Mouse (Mus musculus) 3134 (cell line): ENCODE results near the gene Dbndd2.

Experiments used
- DNase-seq: peaks from one replicate; pipeline ENCODE4 v3.0.0-alpha.2; 2011; ENCODE audit warnings: low spot score; ENCODE audit not compliant: insufficient read length; ENCODE audit errors: extremely low read depth

Dbndd2 gene

DNA sequence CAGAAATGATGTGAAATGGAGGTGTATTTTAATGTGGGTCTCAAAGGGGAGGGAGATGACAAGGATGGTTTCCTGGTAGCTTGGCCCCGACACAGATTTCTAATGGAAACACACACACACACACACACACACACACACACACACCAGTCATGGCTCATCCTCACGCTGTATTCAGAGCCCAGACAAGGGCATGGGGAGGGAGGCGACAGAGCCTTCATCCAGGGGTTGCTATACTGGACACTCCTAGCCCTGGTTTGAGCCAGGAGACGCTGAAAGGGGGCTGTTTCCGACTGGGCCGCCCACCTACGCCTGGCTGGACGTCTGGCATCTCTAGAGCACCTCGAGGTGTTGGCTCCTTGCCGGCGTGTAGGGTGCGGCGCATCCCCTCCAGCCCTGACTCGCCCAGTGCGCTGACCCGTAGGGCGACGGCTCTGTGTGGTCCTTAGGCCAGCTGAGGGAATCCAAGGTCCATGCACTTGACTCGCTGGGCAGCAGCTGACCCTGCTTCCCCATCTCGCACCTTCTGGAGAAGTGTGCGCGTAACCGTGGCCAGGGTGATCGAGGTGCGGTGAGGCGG, at the start of gene Dbndd2:
Gene Dbndd2, plus strand, starts transcription at position 426 of the 577 bp plus-strand sequence.
- DNase-seq: peak; percentile 84

DNA sequence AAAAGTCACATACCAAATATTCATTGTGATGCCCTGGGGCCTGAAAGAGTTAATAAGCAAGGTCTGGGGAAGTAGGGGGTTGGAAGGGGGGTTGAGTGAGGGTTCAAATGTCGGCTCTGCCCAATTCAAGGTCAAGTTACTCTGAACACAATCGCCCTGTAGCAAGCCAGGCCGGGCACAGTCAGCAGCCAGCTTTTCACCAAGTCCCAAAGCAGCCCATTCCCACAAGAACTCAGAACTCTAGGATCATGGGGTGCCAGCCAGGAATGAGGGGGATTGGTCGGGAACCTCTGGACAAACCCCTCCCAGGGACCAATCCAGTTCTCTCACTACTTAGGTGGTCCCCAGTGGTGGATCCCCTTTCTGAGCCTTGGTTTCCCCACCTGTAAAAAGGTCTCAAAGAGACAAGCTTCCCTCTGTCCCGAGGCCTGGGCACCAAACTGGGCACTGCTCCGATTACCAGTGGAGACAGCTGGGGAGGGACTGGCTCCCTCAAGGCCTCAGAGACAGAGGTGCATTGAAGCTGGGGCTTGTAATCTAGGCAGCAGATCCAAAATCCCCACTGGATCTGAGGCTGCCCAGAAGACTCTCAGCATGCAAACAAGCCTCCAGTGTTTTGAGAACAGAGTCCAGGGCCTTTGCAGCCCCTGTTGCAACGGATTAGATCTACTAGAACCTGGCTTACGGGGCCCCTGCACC, 49.5 kb upstream of the Dbndd2 start:
- no peak for DNase-seq

- peak; percentile 47 for DNase-seq
Observed at GRCm38 (mm10) chr2:164436961-164437360, 48.9 kb upstream of the Dbndd2 start.

- no peak for DNase-seq
Observed at GRCm38 (mm10) chr2:164437710-164438109, 48.2 kb upstream of the Dbndd2 start.

DNA sequence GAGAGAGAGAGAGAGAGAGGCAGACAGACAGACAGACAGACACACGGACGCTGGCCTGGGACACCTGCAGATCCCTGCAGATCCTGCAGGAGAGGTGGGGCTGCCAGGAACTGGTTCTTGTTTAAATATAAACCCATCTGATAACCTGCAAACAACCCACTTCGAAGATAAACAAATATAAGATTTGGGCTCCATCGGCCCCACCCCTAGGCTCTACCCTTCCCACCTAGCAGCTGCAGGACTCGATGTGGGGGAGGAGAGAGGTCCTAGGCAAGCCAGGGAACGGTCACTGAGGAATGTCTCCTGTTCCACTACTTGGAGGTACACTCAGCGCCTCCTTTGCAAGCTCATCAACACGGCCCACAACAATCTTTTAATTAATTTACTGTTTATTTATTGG, 47.6 kb upstream of the Dbndd2 start:
- DNase-seq: no peak

- DNase-seq: peak; percentile 68
Observed at GRCm38 (mm10) chr2:164439001-164439421, 46.9 kb upstream of the Dbndd2 start.

- no peak for DNase-seq
Observed at GRCm38 (mm10) chr2:164440314-164440713, 45.6 kb upstream of the Dbndd2 start.

GRCm38 (mm10) chr2:164441155-164441554, 44.8 kb upstream of the Dbndd2 start:
- DNase-seq: peak; percentile 83

DNA sequence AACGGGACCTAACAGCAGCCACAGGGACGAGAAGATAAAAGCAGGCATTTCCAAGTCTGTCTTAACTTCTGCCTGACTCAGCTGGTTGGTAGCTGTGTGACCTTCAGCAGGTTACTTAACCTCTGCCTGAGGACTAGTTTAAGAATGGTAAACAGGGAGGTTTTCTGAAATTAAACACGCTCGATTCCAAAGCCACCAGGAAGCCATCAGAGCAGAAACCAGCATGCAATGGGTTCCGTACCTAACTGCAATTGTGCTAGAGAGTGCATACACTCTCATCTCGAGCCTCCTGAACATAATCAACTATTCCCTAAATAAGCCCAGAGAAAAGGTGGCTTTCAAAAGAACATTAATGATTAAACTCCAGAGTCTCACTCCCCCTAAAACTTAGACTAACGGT, 44.2 kb upstream of the Dbndd2 start:
- DNase-seq: no peak

DNA sequence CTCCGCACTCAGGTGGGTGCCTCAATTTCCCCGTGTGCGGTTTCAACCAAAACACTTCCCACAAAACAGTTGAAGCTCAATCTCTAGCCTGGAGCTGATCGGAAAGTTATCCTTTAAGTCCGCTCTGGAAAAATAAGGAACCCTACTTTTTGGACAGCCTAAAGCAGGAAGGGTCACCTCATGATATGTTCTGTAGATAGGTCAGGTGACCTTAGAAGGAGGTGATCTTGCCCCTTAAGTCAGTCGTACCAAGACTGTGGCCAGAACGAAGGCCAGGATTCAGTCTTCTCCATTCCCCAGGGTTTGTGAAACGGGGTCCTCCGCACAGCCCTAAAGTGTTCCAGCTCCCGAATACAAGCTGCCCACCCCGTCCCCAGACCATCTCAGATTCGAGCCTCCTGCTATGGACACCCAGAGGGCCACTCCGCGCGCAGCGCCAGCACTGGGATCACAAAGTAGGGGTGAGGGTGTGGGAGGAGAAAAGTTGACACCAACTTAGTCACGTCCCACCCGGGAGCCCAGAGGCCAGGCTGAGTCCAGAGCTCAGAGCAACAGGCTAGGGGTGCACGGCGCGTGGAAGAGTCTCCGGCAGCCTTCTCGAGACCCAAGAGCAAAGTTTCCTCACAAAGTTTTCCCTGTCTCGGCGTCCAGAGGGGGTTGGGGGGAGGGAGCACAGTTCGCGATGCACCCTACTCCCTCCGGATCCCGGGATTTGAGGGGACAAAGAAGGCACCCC, 43.4 kb upstream of the Dbndd2 start:
- no peak for DNase-seq

GRCm38 (mm10) chr2:164443051-164443437, 42.9 kb upstream of the Dbndd2 start:
- DNase-seq: peak; percentile 96

DNA sequence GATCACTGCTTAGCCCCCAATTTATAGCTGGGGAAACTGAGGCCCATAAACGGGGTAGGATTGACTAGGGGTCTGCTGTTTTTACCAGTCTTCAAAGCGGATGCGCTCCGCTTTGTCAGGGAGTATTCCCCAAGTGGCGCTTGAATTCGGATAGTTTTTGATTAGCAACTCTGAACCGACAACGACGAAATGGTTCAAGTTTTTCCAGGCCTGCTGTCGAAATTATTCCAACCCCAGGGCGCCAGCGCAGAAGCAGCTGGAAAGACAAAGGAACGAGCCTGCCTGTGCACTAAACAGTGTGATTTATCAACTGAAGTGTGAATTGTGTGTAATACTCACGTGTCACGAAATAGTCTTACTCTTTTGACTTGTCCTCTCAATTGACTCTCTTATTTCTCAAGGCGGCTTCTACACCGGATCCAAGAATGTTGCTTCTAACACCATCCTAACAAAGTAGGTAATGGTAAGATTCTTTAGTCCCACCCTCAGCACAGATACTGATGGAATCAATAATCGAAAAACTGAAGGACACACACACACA, 42.4 kb upstream of the Dbndd2 start, which contains the start of gene Sdc4:
Gene Sdc4, minus strand, starts transcription at position 428 of the 541 bp plus-strand sequence.
- DNase-seq: no peak

- no peak for DNase-seq
Observed at GRCm38 (mm10) chr2:164444701-164445100, 41.2 kb upstream of the Dbndd2 start.

DNA sequence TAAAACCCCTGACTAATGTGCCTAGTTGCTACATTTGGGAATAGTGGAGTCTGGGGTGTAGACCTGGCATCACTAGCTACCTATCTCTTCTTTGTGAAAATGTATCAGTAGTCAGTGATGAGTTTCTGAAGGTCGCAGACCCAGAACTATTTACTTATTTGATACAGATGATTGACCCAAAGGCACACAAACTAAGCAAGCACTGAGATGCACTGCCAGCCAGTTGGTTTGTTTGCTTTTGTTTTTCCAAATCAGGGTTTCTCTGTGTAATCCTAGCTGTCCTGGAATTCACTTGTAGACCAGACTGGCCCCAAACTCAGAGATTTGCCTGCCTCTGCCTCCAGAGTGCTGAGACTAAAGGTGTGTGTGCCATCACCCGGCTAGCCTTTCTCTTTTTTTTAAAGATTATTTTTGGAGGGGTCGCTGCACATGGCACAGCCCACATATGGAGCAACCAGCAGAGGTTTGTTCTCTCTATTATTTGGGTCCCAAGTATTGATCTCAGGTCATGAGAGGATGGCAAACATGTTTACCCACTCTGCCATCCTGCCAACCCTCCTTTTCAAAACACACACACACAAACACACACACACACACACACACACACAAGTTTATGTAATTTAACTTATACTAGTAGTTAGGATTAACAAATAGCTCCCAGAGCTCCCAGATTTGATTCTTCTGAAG, 40.4 kb upstream of the Dbndd2 start:
- DNase-seq: no peak

GRCm38 (mm10) chr2:164446086-164446469, 39.8 kb upstream of the Dbndd2 start:
- no peak for DNase-seq

DNA sequence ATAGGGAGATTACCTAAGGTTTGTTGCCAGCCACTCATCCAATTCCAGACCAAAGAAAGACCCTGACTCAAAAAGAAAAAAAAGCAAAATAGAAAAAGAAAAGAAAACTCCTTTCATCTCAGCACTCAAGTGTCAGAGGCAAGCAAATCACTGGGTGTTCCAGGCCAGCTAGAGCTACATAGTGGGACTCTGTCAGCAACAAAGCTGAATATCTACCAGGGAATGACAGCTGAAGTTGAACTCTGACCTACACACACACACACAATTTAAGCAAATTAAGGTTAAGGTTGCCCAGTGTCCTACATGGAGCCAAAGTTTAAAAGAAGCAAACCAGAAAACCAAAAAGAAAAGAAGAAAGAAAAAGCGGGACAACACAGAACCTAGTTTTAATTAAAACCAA, 37.8 kb upstream of the Dbndd2 start:
- DNase-seq: no peak

- no peak for DNase-seq
Observed at GRCm38 (mm10) chr2:164448921-164449320, 37.0 kb upstream of the Dbndd2 start.

DNA sequence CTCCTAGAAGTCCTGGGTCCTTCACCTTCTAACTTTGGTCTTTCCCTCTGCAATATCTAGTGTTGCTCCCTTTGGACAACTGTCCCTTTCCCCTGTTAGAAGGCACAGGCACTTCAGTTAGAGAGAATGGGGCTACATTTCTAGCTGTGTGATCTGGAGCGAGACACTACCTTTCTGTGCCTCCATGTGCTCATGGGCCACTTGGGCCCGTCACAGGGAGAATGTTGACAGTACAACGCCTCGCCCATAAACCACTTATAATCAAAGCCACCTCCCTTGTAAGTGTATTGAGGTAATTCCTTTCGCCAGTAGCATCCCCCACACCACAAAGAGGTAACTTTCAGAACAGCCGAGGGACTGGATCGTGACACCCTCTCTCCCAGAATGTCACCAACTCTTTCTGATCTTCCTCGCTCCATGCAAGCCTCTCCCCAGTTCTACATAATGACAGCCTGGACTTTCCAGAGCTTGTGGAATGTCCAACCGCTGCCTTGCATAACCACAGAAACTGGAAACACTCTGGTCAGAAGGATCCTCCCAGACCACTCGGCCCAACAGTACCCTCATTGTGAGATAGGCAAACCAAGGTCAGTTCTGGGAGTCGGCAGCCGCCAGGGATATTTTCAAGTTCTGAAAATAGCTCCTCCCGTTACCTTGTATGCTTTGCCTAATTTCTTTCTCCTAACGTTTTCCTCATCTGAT, 36.4 kb upstream of the Dbndd2 start:
- no peak for DNase-seq

DNA sequence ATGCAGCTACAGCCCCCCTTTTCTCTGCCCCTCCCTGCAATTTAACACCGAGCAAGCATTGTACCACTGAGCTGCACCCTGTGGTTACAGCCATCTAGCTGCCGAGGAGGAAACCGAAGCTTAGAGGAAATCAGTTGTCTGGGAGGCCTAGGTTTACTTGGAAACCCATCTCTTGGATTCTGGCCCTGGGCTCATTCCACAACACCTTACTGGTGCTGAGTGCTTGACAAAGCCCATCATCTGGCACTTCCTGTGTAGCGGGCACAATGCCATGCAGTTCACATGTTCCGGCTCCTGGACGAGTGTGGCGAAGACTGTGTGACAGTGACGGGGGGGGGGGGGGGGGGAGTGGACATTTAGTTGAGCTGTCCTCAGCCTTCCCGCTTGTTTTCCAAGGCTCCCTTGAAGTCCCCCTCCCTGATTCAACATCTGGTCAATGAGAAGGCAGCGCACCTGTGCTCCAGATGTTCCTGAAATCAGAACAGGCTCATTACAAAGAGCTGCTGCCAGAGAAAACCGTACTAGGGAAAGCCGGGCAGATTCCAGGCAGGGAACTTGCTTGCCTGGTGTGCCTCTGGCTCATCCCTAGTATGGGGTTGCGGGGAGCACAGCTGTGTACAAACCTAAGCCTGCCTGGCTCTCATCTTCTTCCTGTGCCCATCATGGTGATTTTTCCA, 33.8 kb upstream of the Dbndd2 start:
- DNase-seq: peak; percentile 65
